Mouse (Mus musculus) spleen, adult 10 weeks (tissue): ENCODE data around the gene Stx19. TPM values are rescaled to one million over a fixed set of nuclear protein-coding genes. Genes with fewer than 3 reads are reported as not detected.

ENCODE experiments used
- polyA plus RNA-seq: library from polyadenylated mRNA; stranded (reverse); fragments of 350-450 nt; fragmentation: Illumina TruSeq; extraction: RNeasy Lipid Tissue Mini Kit (QIAGEN cat#74804); gene quantifications from one replicate; pipeline ENCODE4 v1.2.3, GENCODE M21; 2015; ENCODE audit warnings: low replicate concordance; ENCODE audit not compliant: insufficient read depth

The Stx19 gene
- polyA plus RNA-seq, result not detected

GRCm38 (mm10) chr16:62814491-62814890 is at the start of gene Stx19:
Gene Stx19 (plus strand): TSS chr16:62814676.

GRCm38 (mm10) chr16:62786621-62787331 is 27.7 kb upstream of the Stx19 start, which contains the start of gene Nsun3:
Gene Nsun3 (minus strand): TSS chr16:62786818.

DNA sequence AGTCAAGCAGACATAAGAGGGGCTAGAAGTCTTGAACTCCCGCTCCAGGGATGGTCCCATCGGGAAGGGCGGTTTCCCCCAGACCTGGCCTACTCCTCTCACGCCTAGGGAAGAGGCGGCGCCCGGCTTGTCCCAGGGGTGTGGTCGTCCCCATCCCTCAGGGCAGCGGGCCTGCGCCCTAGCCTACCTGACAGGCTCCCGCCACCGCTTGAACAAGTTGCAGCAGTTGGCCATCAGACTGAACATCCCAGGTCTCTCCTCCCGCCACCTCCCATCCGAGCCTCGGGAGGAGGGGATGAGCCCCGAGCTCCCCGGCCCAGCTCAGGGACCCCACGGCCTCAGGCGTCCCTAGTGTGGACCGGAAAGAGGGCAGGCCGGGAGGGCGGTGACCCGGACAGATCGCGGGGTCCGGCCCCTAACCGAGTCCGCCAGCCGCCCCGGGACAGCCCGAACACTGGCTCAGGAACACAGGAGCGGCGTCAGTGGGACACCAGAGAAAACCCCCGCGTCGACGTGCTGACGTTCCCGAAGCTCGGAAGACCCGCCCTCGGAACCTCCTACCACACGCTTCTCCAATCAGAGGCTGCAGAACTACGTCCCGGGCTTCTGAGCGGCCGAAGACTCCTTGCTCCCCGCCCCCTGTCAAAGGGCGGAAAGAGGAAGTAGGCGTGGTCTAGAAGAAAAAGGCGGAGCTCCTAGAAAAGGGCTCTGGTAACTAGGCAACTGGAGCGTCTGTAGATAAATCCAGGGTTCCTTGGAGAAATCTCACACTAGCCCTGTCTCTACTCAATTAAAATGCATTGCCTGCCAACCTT is 32.2 kb downstream of the Stx19 start, which contains the start of gene Arl13b:
Gene Arl13b (minus strand): TSS at position 543 of the 815 bp plus-strand sequence.

DNA sequence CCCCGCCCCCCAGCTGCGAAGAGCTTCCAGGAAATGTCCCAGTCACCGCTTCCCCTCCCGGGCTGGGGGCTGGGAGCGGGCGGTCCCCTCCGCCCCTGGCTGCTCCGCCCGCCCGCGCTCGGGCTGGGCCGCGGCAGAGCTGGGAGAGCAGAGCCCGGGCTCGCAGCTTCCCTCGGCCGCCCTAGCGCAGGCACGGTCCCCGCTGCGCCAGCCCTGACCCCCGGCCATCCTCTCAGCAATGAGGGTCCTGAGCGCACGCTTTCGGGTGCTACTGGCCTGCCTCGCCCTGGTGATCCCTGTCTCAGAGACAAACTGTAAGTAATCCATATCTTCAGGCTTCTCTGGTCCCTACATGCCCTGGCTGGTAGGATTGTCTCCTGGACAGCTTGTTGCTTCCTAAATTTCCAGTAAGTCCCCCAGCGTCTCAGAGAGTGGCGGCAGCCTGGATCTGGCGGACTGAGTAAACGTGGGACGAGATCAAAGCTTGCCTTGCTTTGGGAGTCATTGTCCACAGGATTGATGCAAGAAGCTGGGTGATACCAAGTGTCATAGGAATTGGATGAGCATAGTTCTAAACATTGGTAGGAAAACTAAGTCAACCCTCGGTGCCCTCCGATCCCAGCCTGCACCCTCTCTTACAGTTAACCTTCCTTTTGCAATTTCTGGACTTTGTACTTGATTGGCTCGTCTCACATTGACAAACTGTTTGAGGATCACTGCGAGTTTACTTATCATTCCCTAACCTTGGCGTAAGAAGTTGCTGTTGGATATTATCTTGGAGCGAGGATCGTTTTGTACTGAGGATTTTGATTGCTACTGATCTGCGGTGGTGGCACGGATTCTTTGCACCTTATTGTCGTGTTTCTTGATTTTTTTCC is 40.0 kb downstream of the Stx19 start, which contains the start of gene Pros1:
Gene Pros1 (plus strand): TSS at position 117 of the 878 bp plus-strand sequence.

Other genes with a start within 250 kb of the Stx19 start
- gene Nsun3, start 27.9 kb upstream of the Stx19 start, polyA plus RNA-seq, result 15.4 TPM
- 18.5 TPM for gene Arl13b, start 32.4 kb downstream of the Stx19 start, polyA plus RNA-seq
- 31.9 TPM for gene Pros1, start 39.6 kb downstream of the Stx19 start, polyA plus RNA-seq